Mouse (Mus musculus) right cerebral cortex, postnatal 14 days (tissue): ENCODE data around the gene Fgfr2.

Experiments
- DNase-seq: peaks from one replicate; pipeline ENCODE4 v3.0.0; 2022

The Fgfr2 gene

GRCm38 (mm10) chr7:132767233-132767998, 355.7 kb downstream of the Fgfr2 start:
- no peak for DNase-seq

DNA sequence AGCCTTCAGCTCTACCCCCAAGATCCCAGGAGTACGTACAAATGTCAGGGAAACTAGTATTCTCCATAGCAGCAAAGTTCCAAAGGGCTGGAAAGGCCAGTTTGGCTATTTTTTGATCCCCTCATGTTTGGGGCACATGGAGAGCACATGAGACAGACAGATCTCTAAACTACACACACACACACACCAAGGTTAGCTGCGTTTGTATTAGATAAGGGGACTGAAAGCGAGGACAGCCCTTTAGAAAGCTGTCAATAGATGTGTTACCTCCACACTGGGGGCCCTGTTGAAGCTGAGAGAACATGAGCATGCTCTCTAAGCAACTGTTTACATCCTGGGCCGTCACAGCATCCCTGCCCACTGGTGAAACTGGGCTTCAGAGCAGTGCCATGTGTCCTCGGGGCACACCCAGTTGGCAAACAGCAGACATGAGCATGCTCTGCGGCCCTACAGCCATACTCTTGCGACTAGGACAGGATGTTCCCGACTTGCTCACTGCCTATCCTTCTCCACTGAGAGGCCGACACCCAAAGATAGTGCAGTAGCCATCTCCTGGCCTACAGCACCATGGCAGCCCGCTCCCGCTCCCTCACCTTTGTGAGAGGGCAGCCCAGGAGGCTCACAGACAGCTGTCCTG, 356.8 kb downstream of the Fgfr2 start:
- no peak for DNase-seq

GRCm38 (mm10) chr7:132765629-132766186, 357.4 kb downstream of the Fgfr2 start:
- DNase-seq = no peak

DNA sequence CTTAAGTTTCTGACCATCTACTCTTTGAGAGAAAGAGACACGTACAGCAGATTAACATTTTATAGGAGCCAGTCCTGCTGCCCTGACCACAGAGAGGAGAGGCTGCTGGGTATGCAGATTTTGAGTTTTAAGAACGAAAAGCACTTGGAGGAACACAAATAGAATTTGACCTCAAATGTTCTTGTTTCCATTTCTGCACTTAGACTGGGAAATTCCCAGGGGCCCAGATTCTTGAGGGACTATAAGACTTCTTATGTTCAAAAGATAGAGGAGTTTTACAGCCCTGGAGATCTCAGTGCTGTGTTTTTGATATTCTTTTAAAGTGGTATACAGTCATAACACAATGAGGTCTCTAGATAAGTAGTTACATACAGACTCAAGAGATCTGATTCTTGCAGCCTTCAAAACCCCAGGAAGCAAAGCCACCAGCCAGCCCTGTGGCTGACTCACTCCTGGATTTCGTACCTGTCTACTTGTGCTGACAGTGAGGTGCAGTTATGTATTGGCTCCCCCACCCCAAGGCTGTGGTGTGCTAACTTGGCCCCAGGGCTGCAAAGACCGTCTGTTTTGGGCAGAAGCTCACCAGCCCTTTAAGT, 358.2 kb downstream of the Fgfr2 start:
- DNase-seq = no peak

- no peak for DNase-seq
These were observed 358.8 kb downstream of the Fgfr2 start for GRCm38 (mm10) chr7:132764314-132764713.

DNA sequence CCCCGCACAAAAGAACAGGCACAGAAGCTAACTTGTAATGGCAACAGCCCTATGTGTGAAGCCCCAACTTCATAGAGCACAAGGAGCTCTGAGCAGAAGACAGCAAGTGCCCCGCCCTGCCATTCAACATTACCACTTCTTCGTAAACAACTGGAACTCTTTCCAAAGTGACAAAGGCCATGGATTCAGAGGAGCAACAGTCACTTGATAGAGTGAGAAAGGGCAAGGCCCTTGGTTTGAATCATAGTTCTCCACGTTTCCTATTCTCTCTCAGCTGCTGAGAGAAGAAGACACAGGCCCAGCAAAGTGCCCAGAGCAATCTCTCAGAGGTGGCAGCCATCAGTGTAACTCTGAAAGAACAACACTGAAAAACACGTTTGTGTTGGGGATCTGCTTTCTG, 359.2 kb downstream of the Fgfr2 start:
- DNase-seq = no peak

DNA sequence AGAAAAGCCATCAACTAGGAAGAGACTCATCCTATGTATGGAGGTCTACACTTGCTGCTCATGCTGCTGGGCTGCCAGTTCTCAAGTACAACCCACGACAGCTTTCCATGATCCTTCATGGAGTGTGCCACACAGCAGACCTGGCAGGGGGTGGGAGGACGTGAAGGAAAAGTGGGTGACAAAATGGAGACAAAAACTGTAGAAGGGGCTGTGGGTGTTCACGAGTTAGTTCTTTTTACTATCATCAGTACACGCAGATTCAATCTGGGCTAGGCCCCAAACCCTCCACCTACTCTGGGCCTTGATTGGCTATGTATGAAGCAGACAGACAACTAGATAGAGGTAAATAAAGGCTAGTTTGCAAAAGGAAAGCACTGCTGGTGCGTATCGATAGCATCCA, 359.8 kb downstream of the Fgfr2 start:
- no peak for DNase-seq

DNA sequence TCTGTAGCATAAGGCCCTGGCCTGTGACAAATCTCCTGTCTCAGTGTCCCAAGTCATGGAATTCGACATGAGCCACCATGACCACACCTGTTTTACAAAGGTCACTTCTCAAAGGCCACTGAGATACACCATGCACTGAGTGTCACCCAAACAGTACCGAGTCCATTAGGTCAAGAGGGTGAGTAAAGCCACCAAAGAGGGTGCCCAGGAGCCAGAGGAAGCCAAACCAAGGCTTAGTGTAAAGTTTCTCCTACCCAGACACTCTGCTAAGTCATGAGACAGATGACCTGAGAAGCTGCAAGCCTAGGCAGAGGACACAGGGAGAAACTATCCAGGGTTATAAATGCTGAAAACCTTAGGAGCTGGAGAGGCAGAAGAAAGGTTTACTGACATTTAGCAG, 361.7 kb downstream of the Fgfr2 start:
- no peak for DNase-seq

GRCm38 (mm10) chr7:132760589-132761180, 362.5 kb downstream of the Fgfr2 start:
- DNase-seq = no peak

- no peak for DNase-seq
These were observed 363.2 kb downstream of the Fgfr2 start for GRCm38 (mm10) chr7:132759926-132760325.

DNA sequence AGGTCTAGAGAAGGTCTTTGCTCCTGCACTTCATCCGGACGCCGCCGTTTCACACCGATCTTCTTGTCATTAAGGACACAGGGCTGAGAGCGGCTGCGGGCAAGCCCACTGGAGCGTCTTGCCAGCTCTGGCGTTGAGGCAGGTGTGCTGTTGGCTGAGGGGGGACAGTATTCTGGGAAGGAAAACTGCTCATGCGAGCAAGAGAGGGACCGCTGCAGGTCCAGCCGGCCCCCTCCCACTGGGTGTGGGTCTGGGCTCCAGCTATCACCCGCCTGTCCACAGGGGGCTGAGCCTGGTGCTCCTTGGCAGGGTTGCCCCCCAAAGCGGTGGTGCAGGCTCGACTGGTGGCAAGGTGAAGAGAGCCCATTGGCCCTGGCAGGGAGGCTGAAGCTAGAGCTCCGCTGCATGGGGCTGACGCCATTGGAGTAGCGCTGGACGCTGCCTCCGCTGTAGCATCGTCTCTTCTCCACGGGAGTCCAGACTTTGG, 363.7 kb downstream of the Fgfr2 start:
- no peak for DNase-seq

- no peak for DNase-seq
These were observed 364.3 kb downstream of the Fgfr2 start for GRCm38 (mm10) chr7:132758875-132759274.

DNA sequence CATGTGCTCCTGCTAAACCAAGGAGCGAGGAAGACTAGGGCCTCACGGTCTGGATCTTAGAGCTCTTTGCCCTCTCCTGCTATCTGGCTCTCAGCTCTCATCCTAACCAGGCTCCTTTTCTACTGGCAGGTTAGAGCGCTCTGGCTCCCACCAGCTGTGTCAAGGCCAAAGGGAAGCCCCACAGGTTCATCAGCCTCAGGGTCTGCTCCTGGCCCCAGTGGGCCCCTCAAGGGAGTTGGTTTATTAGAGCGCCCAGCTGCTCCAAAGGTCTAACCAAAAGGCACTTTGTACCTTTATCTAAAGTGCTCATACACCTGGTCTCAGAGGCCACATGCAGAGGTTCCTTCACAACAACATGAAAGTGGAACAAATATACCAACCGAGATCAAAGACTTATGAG, 366.8 kb downstream of the Fgfr2 start:
- no peak for DNase-seq

DNA sequence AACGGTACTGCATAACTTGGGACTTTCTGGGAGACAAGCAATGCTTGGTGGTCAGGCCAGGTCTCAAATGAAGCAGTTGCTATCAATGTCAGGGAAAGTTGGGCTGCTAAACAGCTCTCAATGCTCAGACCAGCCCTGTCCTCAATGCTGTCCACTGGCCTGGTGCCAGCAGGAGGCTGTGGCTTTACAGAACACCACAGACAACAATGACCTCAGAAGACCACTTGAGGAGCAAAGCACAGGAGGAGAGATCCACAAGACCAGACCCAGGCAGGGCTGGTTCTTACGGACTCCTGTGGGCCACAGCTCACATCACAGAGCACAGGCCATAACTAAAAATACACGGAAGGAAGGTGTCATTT, 368.8 kb downstream of the Fgfr2 start:
- DNase-seq = no peak

DNA sequence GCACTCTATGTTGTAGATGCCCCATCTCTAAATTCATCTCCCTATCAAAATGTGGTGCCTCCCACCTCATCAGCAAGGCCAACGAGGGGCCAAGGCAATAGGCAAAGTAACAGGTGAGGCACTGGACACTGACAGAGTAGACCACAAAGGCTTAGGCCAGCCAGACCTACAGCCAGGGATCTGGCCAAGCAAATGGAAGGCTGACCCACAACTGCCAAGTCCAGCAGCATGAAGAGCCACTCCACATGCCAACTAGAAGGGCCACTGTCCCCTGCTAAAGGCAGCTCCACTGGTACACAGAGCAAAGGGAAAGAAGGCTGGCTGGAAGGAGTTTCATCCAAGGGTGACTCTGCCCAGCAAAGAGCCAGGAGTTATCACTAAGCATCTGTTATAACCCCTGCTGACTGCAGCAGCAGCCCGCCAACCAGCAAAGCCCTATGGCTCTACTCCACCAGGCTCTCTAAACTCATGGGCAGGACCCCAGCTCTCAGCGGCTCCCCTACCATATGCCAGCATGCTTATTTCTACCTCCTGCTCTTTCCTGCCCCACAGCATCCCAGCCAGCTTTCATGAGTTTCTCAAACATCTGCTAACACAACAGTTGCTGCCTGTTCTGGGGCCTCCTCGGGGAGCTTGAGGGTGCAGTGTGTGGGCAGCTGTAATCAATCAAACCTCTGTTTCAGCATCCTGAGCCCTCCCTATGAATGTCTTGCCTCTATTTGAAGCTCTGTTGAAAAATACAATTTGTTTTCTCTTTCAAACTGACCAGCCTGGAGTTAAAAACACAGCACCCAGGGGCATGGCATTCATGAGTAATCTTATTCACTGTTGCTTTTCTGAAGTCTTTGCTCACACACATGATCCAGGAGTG, 369.4 kb downstream of the Fgfr2 start:
- no peak for DNase-seq

DNA sequence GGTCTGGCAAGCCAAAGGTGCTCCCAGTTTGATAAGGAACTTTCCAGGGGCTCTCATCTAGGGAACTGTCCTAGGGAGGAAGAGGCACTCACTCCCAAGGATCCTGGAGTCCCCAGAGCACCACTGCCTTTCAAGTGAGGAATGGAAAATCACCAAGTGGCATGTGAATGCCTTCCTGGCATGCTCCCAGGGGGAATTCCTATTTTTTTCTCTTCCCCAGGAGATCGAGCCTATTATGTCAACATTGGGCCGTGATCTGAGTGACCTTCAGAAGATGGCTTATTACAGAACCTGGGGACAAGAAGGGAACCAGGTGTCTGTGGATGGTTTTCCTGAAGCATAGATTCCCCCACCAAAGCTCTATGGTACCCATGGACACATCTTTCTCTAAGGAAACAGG, 371.4 kb downstream of the Fgfr2 start:
- no peak for DNase-seq

DNA sequence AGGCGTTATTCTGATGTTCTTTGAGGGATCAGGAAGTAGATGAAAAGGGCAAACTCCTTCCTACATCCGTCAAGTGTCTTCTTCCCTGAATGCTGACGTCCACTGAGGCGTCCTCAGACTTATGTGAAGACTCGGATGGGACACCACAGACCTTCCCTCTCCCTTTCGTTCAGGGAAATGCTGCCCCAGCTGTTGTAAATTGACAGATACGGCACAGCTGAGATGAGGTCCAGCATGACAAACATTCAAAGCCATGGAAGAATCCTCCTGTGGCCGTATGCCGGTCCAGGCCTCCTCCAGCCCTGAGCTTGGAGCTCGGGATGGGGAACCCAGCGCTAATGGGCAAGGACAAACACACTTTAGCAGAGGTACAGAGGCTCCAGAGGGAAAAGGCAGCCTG, 373.6 kb downstream of the Fgfr2 start:
- DNase-seq = no peak

- DNase-seq = no peak
These were observed 374.9 kb downstream of the Fgfr2 start for GRCm38 (mm10) chr7:132748076-132748769.

DNA sequence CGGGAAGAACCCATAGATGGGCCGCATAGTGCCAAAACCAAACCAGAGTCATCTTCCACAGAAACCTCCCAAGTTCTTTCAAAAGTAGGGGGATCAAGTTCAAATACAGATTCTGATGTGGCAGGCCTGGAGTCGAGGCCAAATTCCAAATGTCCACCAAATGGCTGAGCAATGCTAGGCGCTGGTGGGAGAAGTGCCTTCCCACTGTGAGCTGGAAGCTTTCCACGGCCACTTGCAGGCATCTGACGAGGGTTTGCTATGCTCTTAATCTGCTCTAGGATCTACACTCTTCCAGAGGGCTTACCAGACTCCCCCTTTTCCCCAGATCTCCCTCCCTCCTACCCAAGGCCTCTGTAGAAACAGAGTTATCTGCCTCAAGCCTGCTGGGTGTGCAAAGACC, 376.1 kb downstream of the Fgfr2 start:
- no peak for DNase-seq

- no peak for DNase-seq
These were observed 380.2 kb downstream of the Fgfr2 start for GRCm38 (mm10) chr7:132742912-132743311.

DNA sequence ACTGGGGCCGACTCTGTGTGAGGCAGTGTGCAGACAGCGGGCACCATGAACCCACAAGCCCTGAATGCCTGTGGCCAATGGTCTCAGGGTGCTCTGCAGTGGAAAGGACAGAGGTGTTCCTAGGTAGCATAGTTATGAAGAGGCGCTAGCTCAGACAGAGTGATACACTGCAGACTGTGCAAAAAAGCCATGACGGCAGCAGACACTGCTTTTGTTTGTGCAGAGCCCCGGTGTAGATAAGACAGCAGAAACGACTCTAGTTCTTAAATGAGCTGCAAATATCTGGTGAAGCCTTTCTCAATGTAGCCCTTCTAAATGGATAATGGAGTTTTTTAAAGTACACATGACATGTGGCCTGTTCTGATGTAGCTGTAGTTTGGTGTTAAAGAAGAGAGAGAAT, 383.3 kb downstream of the Fgfr2 start:
- no peak for DNase-seq

- no peak for DNase-seq
These were observed 384.3 kb downstream of the Fgfr2 start for GRCm38 (mm10) chr7:132738844-132739243.
